ENCODE assay signal across 8 mouse cellular contexts in the genomic region with DNA sequence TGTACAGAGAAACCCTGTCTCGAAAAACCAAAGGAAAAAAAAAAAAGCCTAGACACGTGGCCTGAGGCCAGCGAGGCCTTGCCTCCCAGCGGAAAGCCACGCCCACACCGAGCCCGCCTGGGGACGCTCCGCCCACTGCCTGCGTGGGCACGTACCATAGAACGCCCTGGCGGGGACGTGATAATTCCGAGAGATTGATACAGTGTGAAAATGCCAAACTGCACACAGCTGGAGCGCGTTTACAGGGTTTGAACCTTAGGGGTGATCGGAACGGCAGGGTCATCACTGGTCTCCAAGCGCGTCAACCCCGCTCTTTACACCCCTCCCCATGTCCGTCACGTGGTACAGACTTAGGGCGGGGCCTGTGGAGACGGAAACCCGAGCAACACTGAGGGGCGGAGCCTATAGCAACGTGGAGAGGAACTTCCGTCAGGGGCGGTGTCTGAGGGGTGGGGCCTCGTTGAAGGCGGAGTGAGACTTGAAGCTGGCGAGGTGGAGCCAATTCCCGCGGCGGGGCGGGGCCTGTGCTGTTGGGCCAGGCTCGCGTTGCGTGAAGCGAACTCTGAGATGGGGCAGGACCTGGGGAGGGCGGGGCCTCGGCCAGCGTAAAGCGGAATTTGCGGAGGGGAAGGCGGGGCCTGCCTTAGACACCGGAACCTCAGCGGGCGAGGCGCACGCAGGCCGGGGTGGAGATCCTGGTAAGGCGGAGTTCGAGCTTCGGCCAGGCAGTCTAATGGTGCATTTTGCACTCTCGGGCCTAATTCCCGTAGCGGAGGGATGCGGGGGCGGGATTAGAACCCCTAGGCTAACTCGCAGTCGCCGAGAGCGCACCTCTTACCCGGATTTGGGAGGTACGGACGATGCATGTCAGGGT. TPM values are rescaled to one million over a fixed set of nuclear protein-coding genes. Genes with fewer than 3 reads are reported as not detected.
A peak's percentile ranks its signal among the peaks of the same experiment; 100 is the strongest.
DNase-seq lines count a peak whose midpoint lies in the region; ATAC-seq lines count a peak whose summit lies in the region.

A gene (plus strand): TSS at position 634 of the 874 bp plus-strand sequence.

- peak within 1 kb of the TSS; percentile 78 for H3K9ac ChIP-seq in hindbrain, embryonic 12.5 days

- ATAC-seq in hindbrain, embryonic 12.5 days (ENCODE audit: low FRiP score), result peak; percentile 94

- under 1% methylated on average over 69 of the region's 69 CpGs for WGBS in hindbrain, embryonic 12.5 days

- peaks cover 35% of the 10 kb centered on the region for H3K4me1 ChIP-seq in hindbrain, embryonic 12.5 days

- peak within 1 kb of the TSS; percentile 66 for H3K4me3 ChIP-seq in hindbrain, embryonic 12.5 days

- peak within 1 kb of the TSS; percentile 88 for H3K27ac ChIP-seq in hindbrain, embryonic 12.5 days

- peak within 1 kb of the TSS; percentile 73 for H3K4me2 ChIP-seq in hindbrain, embryonic 12.5 days (replicated peaks)

- no peaks in the 10 kb centered on the region for H3K9me3 ChIP-seq in hindbrain, embryonic 12.5 days (replicated peaks)

- H3K27me3 ChIP-seq in hindbrain, embryonic 12.5 days, result no peaks in the 10 kb centered on the region

- DNase-seq in NIH3T3 (ENCODE audit: low read depth), result peak; percentile 100
- DNase-seq in cerebellum, postnatal 10 days, result peak; percentile 100
- peak; percentile 100 for DNase-seq in frontal cortex, postnatal 10 days (ENCODE audit: low spot score in 2 of 2)
- DNase-seq in layer of hippocampus, postnatal 14 days (ENCODE audit: low spot score in 2 of 2), result peak; percentile 99 to 100
- DNase-seq in lung, postnatal 14 days, result peak; percentile 100
- DNase-seq in retina, adult 2 months (ENCODE audit: low read depth, low spot score), result peak; percentile 99
- peak; percentile 100 for DNase-seq in thymus, postnatal 36 days

- H3K36me3 ChIP-seq in hindbrain, embryonic 12.5 days, result peaks cover 19% of the 10 kb centered on the region; the same call in 1 of the 2 replicates

RNA-seq across cellular contexts. Expression of the gene that starts here (rescaled TPM):
- polyA plus RNA-seq in hindbrain, embryonic 12.5 days (2016; fragmentation: Nextera tagmentation; extraction: Ambion mirVana), result 22.8 and 25.7 TPM in 2 replicates
- 10 to 100 TPM; 26.5 to 26.9 TPM for total RNA-seq in layer of hippocampus, postnatal 14 days (2021)

Comparison
In these comparisons a context has a peak if more than half of its experiments do, and no peak if none do; other contexts are left out.
1. Peak in every context shown above with its lines: DNase-seq, ATAC-seq, H3K4me3 ChIP-seq and H3K27ac ChIP-seq.